Mouse (Mus musculus) stomach, embryonic 14.5 days (tissue): ENCODE data around the gene Nop9. TPM values are rescaled to one million over a fixed set of nuclear protein-coding genes. Genes with fewer than 3 reads are reported as not detected.

ENCODE experiments used
- ATAC-seq: fragments of 200-750 bp; cut with Nextera tagmentation; 2 replicates; pipeline ENCODE4 v1.8.0; 2017; ENCODE audit warnings: low read depth, moderate TSS enrichment; ENCODE audit not compliant: insufficient number of reproducible peaks, insufficient read depth, low FRiP score
- H3K27ac ChIP-seq: fragments of 300-500 bp; sonication (generic); 2 replicates; pipeline ENCODE4 v1.5.1; 2014; ENCODE audit warnings: mild to moderate bottlenecking, low read length, moderate library complexity, mixed read lengths
- H3K27me3 ChIP-seq: fragments of 300-500 bp; sonication (generic); 2 replicates; pipeline ENCODE4 v1.6.1; 2014; ENCODE audit warnings: low read length, control low read depth, mixed read lengths; ENCODE audit not compliant: control insufficient read depth, insufficient read depth
- H3K36me3 ChIP-seq: fragments of 300-500 bp; sonication (generic); 2 replicates; pipeline ENCODE4 v1.6.1; 2014; ENCODE audit warnings: mild to moderate bottlenecking, control low read depth, low read length, moderate library complexity, mixed read lengths; ENCODE audit not compliant: control insufficient read depth, insufficient read depth
- H3K4me1 ChIP-seq: fragments of 300-500 bp; sonication (generic); 2 replicates; pipeline ENCODE4 v1.6.1; 2014; ENCODE audit warnings: low read length, control low read depth, mixed read lengths; ENCODE audit not compliant: control insufficient read depth, insufficient read depth
- H3K4me2 ChIP-seq: fragments of 300-500 bp; sonication (generic); replicated peaks from 2 replicates; pipeline ENCODE4 v1.6.1; 2014; ENCODE audit warnings: low read depth, low read length, control low read depth
- H3K4me3 ChIP-seq: fragments of 300-500 bp; sonication (generic); 2 replicates; pipeline ENCODE4 v1.5.1; 2014; ENCODE audit warnings: low read depth, low read length, control low read depth
- H3K9ac ChIP-seq: fragments of 300-500 bp; sonication (generic); replicated peaks from 2 replicates; pipeline ENCODE4 v1.6.1; 2014; ENCODE audit warnings: low read depth, mild to moderate bottlenecking, control low read depth, low read length, moderate library complexity, mixed read lengths
- H3K9me3 ChIP-seq: fragments of 300-500 bp; sonication (generic); 2 replicates; pipeline ENCODE4 v1.6.1; 2016; ENCODE audit warnings: low read depth, low read length, control low read depth; ENCODE audit not compliant: control insufficient read depth
- WGBS: fragments of 180-500 bp; shearing (Covaris S2); extraction: QIAGEN DNeasy Blood & Tissue Kit; methylation state at CpG from one replicate; pipeline ENCODE4 v1.1.7; 2014; 5-methylcytosine and 5-hydroxymethylcytosine counted together
- polyA plus RNA-seq: library from polyadenylated mRNA; unstranded; fragments of >200 nt; fragmentation: Nextera tagmentation; extraction: Ambion mirVana; gene quantifications from 2 replicates; pipeline ENCODE4 v1.2.1, GENCODE M21; 2014

The Nop9 gene
- polyA plus RNA-seq, 1 experiment from 2014 or later = 36.6 TPM

GRCm38 (mm10) chr14:55780736-55781135 lies 35.2 kb downstream of the Nop9 start:
- Histone ChIP-seq H3K4me1 (peaks cover 20% of the 10 kb centered on the region), H3K27me3 (no peaks in the 10 kb centered on the region; the same call in 1 of the 2 replicates), H3K4me2 (no peak overlapping the region), H3K27ac (no peak overlapping the region), H3K36me3 (no peaks in the 10 kb centered on the region), H3K4me3 (no peak overlapping the region), H3K9me3 (no peaks in the 10 kb centered on the region), H3K9ac (no peak overlapping the region)
- 82% methylated on average over 11 of the region's 11 CpGs for WGBS
- ATAC-seq = no peak

DNA sequence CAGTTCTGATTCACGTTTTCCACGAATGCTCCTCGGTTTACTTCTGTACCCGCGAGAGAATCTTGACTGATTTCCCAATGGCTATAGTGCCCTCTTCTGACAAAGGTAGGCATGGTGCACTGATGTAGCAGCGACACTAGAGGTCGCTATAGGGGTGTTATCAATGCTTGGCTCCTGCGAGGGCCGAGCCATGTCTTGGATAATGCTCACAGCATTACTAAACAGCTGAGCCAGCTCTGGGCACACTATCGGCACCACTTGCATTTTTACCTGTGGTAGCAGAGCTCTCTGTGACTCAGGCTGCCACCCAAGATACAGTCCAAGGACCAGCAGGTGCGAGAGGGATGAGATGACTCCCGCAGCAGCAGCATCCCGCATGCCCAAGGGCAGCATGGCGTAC lies 35.8 kb downstream of the Nop9 start:
- H3K9me3 ChIP-seq = no peaks in the 10 kb centered on the region
- peak; percentile 35; the same call in 1 of the 2 replicates for ATAC-seq
- 19% methylated on average over 14 of the region's 14 CpGs for WGBS
- peaks cover 20% of the 10 kb centered on the region for H3K4me1 ChIP-seq
- no peaks in the 10 kb centered on the region; the same call in 1 of the 2 replicates for H3K27me3 ChIP-seq
- H3K4me3 ChIP-seq = 0 out of 2 replicates have a peak overlapping the region, but pooled peaks have one; percentile 6
- H3K36me3 ChIP-seq = no peaks in the 10 kb centered on the region
- H3K4me2 ChIP-seq = 0 out of 2 replicates have a peak overlapping the region, but pooled peaks have one; percentile 26
- no peak overlapping the region for H3K9ac ChIP-seq
- no peak overlapping the region for H3K27ac ChIP-seq

DNA sequence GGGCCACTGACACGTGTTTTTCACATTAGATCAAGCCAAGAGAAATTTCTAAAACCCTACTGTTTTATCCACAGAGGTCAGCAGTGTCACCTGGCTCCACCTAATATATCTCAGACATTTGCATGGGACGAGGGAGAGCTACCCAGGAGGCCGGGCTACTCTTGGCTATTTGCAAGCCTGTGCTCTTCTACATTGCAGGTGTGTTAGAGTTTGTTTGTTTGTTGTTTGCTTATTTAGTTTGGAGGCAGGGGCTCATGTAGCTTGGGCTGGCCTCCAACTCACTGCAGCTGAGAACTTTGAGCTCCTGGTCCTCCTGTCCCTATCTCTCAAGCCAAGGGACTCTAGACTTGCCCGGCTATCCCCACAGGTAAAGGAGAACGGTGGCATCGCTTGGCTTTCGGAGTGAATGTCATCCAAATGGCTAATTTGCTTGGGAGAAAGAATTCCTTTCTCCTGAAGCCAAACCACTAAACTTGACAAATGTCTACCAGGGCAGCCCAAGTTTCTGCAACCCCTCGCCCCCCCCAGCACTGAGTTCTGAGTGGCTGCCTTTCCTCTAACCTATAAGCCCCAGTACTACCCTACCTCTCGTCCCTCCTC lies 37.0 kb downstream of the Nop9 start:
- Histone ChIP-seq H3K36me3 (no peaks in the 10 kb centered on the region), H3K4me2 (peak overlapping the region; percentile 78), H3K27me3 (no peaks in the 10 kb centered on the region; the same call in 1 of the 2 replicates), H3K4me3 (peak overlapping the region; percentile 40; the same call in 1 of the 2 replicates), H3K4me1 (peaks cover 17% of the 10 kb centered on the region), H3K27ac (peak overlapping the region; percentile 27; the same call in 1 of the 2 replicates), H3K9ac (no peak overlapping the region), H3K9me3 (no peaks in the 10 kb centered on the region)
- no peak for ATAC-seq
- 59% methylated on average over 9 of the region's 9 CpGs for WGBS

DNA sequence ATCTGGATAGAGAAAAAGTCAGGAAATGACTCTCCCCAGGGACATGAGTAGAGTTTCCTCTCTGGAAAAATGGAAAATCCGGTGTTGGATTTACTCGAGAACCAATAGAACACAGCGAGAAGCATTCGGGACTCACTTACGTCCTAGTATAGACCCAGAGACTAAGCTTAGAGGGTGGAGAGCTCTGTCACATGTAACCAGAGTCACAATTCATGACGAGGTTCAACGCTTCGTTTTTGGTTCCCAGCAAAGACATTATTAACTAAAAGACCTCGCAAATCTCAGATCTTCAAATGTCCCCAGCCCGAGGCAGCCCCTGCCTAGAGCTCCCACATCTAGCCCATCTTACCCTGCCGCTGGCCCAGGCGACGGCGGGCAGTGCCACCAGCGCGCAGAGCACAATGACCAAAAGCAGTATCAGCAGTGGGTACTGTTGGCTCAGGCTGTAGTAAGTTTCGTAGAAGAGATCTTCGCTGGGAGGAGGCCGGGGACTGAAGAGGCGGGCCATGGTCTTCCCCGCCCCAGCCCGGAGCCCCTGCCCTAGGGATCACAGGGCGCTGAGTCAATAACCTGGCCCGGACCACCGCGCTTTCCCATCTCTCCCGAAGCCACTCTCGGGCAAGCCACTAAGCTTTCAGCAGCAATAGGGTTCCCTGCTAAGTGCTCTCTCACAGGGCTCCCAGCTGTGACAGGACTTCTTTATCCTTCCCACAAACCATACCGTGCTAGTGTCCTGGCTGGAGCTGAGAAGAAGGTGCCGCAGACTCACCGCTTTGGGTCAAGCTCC lies 37.9 kb downstream of the Nop9 start:
- peaks cover 19% of the 10 kb centered on the region; the same call in 1 of the 2 replicates for H3K4me1 ChIP-seq
- H3K4me3 ChIP-seq = peak overlapping the region; percentile 40
- peak overlapping the region; percentile 78 for H3K4me2 ChIP-seq
- H3K9me3 ChIP-seq = no peaks in the 10 kb centered on the region
- H3K27me3 ChIP-seq = peaks cover 6% of the 10 kb centered on the region
- WGBS = 4% methylated on average over 31 of the region's 31 CpGs
- no peaks in the 10 kb centered on the region for H3K36me3 ChIP-seq
- peak overlapping the region; percentile 58; the same call in 1 of the 2 replicates for H3K27ac ChIP-seq
- no peak overlapping the region for H3K9ac ChIP-seq
- no peak for ATAC-seq

- Histone ChIP-seq H3K27me3 (peaks cover 6% of the 10 kb centered on the region), H3K9me3 (no peaks in the 10 kb centered on the region), H3K4me3 (peak within 1 kb of the TSS; percentile 40), H3K4me1 (peaks cover 19% of the 10 kb centered on the region; the same call in 1 of the 2 replicates), H3K9ac (no peak within 1 kb of the TSS), H3K36me3 (no peaks in the 10 kb centered on the region), H3K4me2 (peak within 1 kb of the TSS; percentile 78), H3K27ac (peak within 1 kb of the TSS; percentile 58; the same call in 1 of the 2 replicates)
- 9% methylated on average over 13 of the region's 13 CpGs for WGBS
- 0 out of 2 replicates have a peak, but pooled peaks have one; percentile 10 for ATAC-seq
Observed at GRCm38 (mm10) chr14:55783958-55784235, 38.4 kb downstream of the Nop9 start, which contains the start of gene Adcy4. Gene Adcy4, minus strand, starts transcription at chr14:55784095.

DNA sequence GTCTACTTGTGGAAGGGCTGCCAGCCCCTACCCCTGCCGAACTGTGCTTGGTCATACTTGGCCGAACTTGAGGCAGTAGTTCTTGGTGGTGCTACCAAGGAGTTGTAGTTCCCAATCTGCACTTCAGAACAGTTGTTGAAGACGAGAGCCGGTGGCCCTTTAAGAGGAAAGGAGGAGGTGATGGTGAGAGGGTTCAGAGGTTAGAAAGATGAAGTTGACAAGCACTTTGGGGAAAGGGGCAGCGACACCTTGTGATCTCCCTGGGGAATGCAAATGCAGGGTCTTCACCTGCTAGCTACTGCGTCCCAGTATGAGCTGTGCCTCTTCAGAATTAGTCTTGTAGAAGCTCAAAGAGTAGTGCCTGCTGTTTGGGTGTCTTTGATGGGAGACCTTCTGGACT lies 39.7 kb downstream of the Nop9 start:
- no peaks in the 10 kb centered on the region for H3K9me3 ChIP-seq
- no peaks in the 10 kb centered on the region for H3K36me3 ChIP-seq
- H3K4me3 ChIP-seq = no peak overlapping the region
- H3K27ac ChIP-seq = no peak overlapping the region
- H3K4me1 ChIP-seq = peaks cover 19% of the 10 kb centered on the region; the same call in 1 of the 2 replicates
- peaks cover 6% of the 10 kb centered on the region for H3K27me3 ChIP-seq
- no peak overlapping the region for H3K9ac ChIP-seq
- 33% methylated on average over 6 of the region's 6 CpGs for WGBS
- no peak overlapping the region for H3K4me2 ChIP-seq
- no peak for ATAC-seq

DNA sequence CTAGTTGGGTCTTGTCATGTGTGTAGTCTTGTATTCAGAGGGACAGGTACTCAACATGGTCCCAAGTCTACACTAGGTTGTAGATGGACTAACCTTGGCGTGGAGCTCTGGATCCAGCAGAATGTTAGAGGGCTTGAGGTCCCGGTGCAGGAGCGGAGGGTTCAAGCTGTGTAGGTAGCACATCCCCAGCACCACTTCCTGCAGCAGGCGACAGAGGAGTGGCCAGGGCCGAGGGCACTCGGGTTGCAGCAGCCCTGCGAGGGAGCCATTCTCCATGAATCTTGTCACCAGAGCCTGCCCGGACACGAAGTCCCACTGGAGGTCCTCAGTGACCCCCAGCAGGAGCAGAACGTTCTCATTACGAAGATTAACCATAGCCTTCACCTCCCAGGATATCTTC lies 42.2 kb downstream of the Nop9 start:
- Histone ChIP-seq H3K4me3 (peak overlapping the region; percentile 45), H3K27me3 (peaks cover 6% of the 10 kb centered on the region), H3K4me1 (peaks cover 14% of the 10 kb centered on the region; the same call in 1 of the 2 replicates), H3K4me2 (peak overlapping the region; percentile 68), H3K9me3 (no peaks in the 10 kb centered on the region), H3K36me3 (no peaks in the 10 kb centered on the region), H3K27ac (no peak overlapping the region), H3K9ac (no peak overlapping the region)
- no peak for ATAC-seq
- WGBS = 38% methylated on average over 11 of the region's 11 CpGs

DNA sequence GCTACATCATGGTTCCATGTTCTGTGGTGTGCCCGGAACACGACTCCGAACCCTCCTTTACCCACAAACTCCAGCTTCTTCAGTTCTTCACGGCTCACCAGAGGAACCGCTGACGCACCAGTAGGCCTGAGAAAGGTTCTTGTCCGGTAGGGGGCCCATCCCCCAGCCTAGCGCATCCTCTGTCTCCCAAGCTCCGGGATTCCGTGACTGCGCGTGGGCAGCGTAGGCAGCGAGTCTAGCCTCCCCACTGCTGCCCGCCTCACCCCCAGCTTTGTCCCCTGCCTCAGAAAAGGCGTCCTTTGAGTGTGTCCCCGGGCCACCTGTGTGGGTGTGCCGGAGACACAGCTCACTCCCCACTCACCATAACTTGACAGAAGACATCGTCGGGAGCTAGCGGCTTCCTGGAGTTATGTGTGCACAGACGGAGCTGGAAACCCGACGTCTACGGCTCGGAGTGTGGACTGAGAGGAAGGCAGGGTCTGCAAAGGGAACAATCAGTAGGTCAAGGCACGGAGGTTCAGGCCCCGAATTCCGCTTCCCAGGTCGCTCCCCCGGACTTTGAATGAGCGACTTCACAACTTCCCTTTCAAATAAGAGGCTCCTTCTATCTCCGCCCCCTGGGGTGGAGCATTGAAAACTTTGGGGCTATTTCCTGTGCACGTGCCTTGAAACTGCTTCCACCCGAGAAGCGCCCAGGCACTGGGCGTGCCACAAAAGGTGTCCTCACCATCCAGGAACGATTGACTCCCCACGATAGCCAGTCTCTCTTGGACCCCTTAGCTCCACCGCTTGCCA lies 43.0 kb downstream of the Nop9 start, which contains the start of gene Ripk3:
Gene Ripk3, minus strand, starts transcription at position 610 of the 795 bp plus-strand sequence.
- Histone ChIP-seq H3K4me2 (peak within 1 kb of the TSS; percentile 68), H3K36me3 (no peaks in the 10 kb centered on the region), H3K27me3 (peaks cover 6% of the 10 kb centered on the region), H3K4me1 (peaks cover 7% of the 10 kb centered on the region; the same call in 1 of the 2 replicates), H3K9me3 (no peaks in the 10 kb centered on the region), H3K27ac (no peak within 1 kb of the TSS), H3K9ac (peak within 1 kb of the TSS; percentile 34), H3K4me3 (peak within 1 kb of the TSS; percentile 45)
- 4% methylated on average over 40 of the region's 40 CpGs for WGBS
- peak; percentile 19; the same call in 1 of the 2 replicates for ATAC-seq
